Mouse (Mus musculus) layer of hippocampus, adult 9-11 months (tissue): ENCODE measurements around the gene Msl1.
A peak's percentile ranks its signal among the peaks of the same experiment; 100 is the strongest.

Experiments
- DNase-seq: peaks from one replicate; pipeline ENCODE4 v3.0.0; 2022

The Msl1 gene

GRCm38 (mm10) chr11:98849196-98849894 lies 54.0 kb downstream of the Msl1 start:
- DNase-seq, result no peak

DNA sequence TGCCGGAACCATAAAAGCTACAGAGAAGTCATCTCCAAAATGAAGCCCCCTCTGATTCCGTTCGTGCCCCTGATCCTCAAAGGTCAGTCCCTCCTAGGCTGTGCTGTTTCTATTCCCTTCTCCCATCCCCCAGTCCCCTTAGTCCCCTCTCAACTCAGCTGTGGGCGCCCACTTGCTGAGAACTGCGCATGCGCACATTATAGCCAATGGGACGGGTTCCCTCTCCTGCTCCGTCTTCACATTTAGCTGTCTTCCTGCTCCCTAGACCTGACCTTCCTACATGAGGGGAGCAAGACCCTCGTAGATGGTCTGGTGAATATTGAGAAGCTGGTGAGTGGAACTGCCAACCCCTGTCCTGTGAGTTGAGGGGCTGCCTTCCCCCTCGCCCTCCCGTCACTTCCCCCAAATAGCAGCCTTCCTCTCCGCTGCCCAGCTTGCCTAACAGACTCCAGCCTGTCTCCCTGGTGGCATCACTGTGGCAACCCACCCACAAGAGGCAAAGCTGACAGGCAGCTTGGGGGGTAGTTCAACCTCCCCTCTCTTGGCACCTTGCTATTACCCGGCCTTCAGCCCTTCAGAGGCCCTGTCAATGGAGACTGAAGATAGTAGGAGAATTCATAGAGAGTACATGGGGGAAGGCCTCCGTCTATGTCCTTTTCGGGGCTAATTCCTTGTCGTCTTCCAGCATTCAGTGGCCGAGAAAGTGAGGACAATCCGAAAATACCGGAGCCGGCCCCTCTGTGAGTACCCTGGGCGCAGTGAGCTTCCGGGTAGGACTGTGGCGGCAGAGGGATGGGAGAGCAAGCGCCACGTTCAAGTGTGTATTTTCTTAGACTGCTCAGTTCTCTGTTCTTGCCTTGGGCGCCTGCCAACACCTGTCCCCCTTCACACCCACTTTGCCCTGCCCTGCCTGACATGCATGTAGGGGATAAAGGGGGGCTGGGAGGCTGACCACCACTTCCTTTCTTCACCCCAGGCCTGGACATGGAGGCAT lies 55.1 kb downstream of the Msl1 start:
- DNase-seq, result peak; percentile 77

- no peak for DNase-seq
Measured at GRCm38 (mm10) chr11:98854116-98854515, 58.8 kb downstream of the Msl1 start.

DNA sequence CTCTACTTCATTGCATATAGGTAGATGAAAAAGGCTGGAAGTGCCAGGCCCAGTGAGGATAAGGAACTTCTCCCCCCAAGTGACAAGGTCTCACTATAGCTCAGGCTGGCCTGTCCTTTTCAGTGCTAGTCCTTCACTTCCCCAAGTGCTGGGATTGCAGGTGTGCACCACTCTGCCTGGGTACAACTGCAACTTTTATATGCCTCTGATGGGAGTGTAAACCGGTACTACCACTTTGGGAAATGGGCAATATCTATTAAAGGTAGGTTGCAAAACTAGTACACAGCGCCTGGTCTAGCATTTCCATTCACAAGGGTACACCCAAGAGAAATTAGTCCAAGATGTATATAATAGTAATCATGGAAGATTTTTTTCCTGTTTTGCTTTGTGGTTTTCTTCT lies 59.3 kb downstream of the Msl1 start:
- no peak for DNase-seq
